Mouse (Mus musculus) monocyte, adult 5-6 weeks (primary cell): ENCODE results near the gene Rasl10b. TPM values are rescaled to one million over a fixed set of nuclear protein-coding genes. Genes with fewer than 3 reads are reported as not detected.
A peak's percentile ranks its signal among the peaks of the same experiment; 100 is the strongest.

Source experiments
- ATAC-seq: fragments of 153-309, 156-312 bp; replicated peaks from 2 replicates; pipeline ENCODE4 v1.8.0; 2017; ENCODE audit warnings: mild to moderate bottlenecking; ENCODE audit not compliant: low TSS enrichment, insufficient number of reproducible peaks, severe bottlenecking, poor library complexity, low FRiP score
- total RNA-seq: library from RNA; stranded (forward); fragments of 200-1000, 200-491, 200-594 nt; gene quantifications from 3 replicates; pipeline ENCODE4 v1.2.3, GENCODE M21; 2017

The Rasl10b gene
- 0.11 TPM in 1 of 3 replicates, not detected in the others for total RNA-seq

DNA sequence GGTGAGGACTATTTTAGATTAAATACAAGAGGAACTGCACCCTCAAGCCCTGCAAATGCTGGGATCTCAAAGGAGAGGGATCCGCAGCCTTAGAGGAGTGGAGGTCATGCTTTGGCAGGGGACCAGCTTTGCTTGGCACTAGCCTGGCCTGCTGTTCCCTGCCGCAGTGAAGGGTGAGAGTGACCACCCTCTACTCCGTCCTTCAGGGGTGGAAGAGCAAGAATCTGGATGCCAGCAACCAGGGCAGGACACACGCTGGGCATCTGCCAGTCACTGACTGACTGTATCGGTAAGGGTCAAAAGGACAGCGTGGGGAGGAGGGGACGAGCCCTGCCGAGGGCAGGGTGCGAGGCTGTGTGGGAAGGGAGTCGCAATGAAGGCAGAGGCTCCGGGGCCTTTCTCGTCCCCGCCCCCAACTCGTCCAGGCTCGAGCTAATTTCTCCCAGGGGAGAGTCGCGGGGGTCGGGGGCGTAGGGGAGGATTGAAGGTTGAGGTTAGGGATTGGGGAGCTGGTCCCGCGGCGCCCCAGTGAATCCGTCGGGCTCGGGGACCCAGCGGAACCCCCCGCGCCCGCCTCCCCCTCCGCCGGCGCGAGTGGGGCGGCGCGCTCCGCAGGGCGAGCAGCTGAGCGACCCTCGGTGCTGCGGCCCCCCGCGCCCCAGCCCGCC is at the start of gene Rasl10b:
Rasl10b (plus strand) TSS at position 51 of the 668 bp plus-strand sequence.
- no peak for ATAC-seq

DNA sequence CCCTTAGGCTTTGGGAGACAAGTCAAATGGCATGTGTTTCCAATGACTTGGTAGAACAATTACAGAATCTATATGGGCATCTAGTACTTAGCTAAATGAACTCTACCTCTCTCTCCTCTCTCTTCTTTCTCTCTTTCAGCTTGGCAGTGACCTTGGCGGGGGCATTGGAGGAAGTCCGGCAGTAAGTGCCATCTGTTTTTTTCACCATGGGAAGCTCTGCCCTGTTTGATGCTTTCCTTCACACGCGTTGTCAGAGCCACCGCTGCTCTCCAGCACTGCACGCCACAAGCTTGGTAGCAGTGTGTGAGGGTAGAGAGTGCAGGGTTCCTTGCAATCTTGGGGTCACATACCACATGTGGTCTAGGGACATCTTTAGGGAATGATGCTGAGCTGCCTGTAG is 44.3 kb upstream of the Rasl10b start:
- no peak for ATAC-seq

DNA sequence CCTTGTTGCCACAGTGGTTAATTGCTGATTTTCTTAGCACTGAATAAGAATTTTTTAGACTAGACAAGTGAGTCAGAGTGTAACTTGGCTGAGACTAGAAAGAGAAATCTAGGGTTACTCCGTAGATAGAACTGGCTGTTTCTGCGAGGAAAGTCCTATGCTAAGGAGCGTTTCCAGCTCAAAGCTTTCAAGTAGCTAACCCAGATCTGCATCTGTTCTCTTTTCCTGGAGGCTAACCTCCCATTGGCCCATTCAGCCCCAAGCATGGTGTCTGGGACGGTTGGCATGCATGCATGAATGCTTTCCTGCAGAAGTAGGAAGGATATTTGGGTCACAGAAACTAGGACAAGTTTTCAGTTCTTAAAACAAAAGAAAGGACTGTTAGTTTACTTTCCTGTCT is 37.7 kb upstream of the Rasl10b start:
- ATAC-seq, result no peak

GRCm38 (mm10) chr11:83379745-83380341 is 29.1 kb upstream of the Rasl10b start:
- ATAC-seq, result no peak

- ATAC-seq, result no peak
These were observed 25.9 kb upstream of the Rasl10b start for GRCm38 (mm10) chr11:83382876-83383531.

GRCm38 (mm10) chr11:83383532-83383887 is 25.4 kb upstream of the Rasl10b start:
- ATAC-seq, result no peak

GRCm38 (mm10) chr11:83393062-83393461 is 15.9 kb upstream of the Rasl10b start:
- no peak for ATAC-seq

DNA sequence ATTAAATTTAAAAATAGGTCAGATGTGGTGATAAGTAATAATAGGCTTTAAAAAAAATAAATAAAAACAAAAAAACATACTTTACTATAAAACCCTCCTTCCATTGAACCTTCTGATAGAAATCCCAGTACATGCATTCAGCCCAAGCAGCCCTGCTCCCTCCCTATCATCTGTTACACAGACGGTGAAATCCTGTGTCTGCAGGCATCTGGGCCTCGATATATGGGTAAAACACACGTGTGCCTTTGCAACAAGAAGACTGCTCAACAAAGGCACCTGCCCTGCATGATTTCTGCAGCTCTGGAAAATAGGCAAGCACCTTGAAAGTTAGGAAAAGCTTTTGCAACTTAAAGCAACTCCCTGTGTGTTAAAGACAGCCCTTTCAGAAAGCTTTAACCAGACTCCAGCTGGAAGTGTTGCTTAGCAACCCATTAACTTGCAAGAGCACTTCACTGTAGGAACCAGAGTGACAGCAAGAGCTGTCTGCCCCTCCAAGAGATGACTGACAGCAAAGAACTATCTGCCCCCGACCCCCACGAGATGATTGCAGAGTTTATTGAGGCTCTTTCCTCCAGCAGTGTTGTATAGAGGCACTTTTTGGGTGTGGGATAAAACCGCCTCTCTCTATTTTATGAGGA is 14.0 kb upstream of the Rasl10b start:
- ATAC-seq, result no peak

DNA sequence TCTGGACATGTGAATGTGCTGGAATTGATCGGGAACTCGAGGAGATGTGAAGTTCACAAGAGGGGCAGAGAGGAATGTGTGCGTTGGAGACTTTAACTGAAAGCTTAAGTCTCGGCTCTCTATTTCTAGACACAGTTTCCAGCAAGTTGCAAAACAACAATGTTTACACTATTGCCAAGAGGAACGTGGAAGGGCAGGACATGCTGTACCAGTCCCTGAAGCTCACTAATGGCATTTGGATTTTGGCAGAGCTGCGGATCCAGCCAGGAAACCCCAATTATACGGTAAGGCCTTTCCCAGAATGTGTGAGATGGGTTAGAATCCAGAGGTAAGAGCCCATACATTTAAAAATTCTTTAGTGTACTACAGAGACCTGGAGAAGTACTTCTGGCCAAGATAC is 11.3 kb upstream of the Rasl10b start:
- no peak for ATAC-seq

- no peak for ATAC-seq
These were observed 10.2 kb upstream of the Rasl10b start for GRCm38 (mm10) chr11:83398724-83399123.

- ATAC-seq, result no peak
These were observed 5.2 kb upstream of the Rasl10b start for GRCm38 (mm10) chr11:83403787-83404186.

- no peak for ATAC-seq
These were observed 2.5 kb upstream of the Rasl10b start for GRCm38 (mm10) chr11:83406391-83406790.

- ATAC-seq, result no peak
These were observed 695 bp upstream of the Rasl10b start for GRCm38 (mm10) chr11:83408242-83408641.

DNA sequence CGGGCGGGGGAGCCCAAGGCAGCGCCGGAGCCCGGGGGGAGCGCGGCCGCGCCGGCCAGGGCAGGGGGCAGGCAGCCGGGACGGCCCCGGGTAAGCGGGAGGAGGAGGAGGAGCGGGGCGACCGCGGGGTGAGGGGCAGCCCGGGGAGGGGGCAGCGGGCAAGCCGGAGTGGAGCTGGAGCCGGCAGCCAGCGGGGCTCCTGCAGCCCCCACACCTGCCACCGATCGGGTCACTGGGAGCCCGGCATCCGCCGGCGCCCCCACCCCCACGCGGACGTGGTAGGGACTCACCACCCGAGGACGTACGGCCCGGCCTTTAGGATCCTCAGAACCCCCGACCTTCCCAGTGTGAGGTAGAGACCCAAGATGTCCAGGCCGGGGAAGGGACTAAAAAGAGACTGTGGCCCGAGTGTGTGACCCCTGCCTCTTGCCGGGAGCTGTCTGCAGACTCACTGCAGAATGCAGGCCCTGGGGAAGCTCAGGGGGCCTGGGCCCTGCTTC is 905 bp downstream of the Rasl10b start:
- no peak for ATAC-seq

GRCm38 (mm10) chr11:83410510-83410909 is 1.6 kb downstream of the Rasl10b start:
- no peak for ATAC-seq

DNA sequence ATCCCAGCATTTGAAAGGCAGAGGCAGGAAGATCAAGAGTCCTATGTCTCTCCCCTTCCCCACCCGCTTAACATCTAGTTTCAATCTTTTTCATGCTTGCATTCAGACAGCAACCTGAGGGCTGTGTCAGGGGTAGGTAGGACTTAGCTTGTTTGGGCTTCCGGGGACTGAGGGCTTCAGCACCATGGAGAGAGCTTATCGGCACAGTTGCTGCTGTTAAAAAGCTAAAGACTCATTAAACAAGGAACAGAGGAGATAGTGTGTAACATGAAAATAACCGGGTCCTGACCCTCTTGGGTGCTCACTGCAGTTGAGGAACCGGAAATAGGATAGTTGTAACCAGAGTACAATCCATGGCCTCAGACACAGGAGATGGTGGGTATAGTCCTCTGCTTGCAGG is 8.1 kb downstream of the Rasl10b start:
- no peak for ATAC-seq

DNA sequence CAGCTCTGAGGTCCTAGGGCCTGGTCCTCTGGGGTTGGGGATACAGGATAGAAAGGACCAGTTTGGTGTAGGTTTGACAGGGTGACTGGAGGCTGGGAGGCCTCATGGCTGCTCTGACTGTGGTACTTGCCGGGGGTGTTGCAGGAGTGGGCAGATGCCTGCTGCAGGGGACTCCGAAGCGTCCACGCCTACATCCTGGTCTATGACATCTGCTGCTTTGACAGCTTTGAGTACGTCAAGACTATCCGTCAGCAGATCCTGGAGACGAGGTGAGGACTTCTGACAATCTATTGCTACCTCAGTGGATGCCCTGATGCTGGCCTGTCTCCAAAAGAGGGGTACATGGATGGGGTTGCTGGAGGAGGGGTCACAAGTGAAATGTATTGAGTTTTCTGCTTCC is 8.8 kb downstream of the Rasl10b start:
- ATAC-seq, result no peak

DNA sequence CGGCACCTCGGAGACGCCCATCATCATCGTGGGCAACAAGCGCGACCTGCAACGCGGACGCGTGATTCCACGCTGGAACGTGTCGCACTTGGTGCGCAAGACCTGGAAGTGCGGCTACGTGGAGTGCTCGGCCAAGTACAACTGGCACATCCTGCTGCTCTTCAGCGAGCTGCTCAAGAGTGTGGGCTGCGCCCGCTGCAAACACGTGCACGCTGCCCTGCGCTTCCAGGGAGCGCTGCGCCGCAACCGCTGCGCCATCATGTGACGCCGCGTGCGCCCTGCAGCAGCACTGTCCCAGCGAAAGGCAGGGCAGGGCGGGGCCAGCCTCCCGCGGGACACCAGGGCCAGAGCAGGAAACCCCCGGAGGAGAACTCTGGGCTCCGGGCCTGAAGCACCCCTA is 9.6 kb downstream of the Rasl10b start:
- ATAC-seq, result no peak

DNA sequence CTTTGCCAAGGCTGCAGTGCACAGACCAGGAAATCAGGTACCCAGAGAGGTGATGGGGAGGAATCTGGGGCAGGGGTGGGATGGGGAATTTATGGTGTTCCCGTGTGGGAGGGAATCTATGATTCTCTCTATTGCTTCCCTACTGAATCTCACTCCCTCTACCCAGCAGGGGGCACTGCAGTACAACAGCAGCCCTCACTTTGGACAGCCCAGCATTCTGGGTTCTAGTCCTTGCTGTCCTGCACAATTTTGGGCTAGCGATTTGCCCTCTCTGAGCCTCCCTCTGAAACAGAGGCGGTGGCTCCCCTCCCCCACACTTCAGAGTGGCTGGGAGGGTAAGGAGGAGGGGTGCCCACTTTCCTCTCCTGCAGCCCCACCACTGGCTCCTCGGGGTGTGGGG is 11.4 kb downstream of the Rasl10b start:
- no peak for ATAC-seq

- ATAC-seq, result 0 out of 2 replicates have a peak, but pooled peaks have one; percentile 36
These were observed 12.4 kb downstream of the Rasl10b start for GRCm38 (mm10) chr11:83421305-83421704.
